Mouse (Mus musculus): ENCODE data around the gene Ccdc88c.
"Not testable (repeated sequence)": the region's sequence is repeated elsewhere in the genome, so short reads cannot be mapped to it uniquely, and the experiment has no call there.

Gene Ccdc88c

GRCm38 (mm10) chr12:101017971-101018371 is 10.9 kb downstream of the Ccdc88c start:
- no peak for DNase-seq (ENCODE audit: extremely low read depth, low read depth)

GRCm38 (mm10) chr12:101016412-101016928 is 12.4 kb downstream of the Ccdc88c start:
- no peak for DNase-seq (ENCODE audit: extremely low read depth, low read depth)

DNA sequence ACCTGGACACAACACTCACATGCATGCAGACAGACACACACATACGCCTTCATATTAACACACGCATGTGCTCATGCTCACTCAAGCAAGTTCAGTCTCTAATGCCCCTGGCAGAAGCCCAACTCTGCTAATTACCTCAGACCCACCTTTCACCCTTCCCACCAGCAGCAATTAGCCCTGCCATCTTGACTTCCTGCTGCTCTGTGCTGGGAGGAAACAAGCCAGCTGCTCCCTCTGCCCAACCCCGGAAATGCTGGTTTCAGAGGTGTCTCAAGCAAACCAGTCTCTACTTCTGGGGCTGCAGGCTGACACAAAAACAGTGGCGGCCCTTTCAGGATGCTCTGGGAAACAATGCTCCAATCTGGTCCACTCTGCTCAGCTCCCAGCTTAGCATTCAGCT is 12.9 kb downstream of the Ccdc88c start:
- DNase-seq (ENCODE audit: extremely low read depth, low read depth) = no peak

GRCm38 (mm10) chr12:101015165-101015560 is 13.7 kb downstream of the Ccdc88c start:
- DNase-seq (ENCODE audit: extremely low read depth, low read depth) = no peak

DNA sequence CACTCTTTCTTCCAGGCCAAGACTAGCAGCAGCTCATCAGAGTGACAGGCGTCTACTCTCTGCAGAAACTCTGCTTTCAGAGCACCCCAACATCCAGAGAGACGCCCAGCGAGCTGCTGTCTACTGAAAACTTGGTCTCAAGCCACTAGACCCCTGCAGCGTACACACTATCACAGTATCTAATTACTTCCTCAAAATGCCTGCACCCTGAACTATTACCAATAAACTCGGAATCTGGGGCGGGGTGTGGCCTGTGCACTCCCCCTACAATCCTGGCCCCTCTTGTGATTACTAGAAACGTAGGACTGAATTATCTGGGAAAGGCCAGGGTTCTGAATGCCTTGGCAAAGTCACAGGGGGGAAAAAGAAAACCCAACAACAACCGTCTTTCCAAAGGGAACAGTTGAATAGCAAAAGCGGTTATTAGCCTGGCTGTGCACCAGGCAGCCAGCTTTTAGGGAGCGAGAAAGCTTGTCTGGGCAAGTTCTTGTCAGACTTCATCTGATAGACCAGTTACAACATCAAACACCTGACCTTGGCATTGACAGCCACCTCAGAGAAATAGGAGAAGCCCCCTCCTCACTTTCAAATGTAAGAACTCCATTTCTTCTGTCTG is 14.2 kb downstream of the Ccdc88c start:
- DNase-seq (ENCODE audit: extremely low read depth, low read depth) = peak; percentile 70

DNA sequence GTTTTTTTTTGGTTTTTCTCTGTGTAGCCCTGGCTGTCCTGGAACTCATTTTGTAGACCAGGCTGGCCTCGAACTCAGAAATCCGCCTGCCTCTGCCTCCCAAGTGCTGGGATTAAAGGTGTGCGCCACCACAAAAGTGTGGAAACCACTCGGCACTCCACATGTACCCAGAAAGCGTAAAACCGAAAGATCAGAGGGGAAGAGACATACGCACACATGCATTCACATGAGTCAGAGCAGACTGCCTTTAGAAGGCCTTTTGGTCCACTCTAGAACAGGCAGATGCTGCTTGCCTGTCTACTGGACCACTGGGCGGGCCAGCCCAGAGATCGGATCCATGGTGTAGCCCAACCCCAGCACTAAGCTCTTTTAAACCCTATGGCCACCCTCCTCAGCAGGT is 15.2 kb downstream of the Ccdc88c start:
- not testable (repeated sequence) for DNase-seq (ENCODE audit: extremely low read depth, low read depth)

GRCm38 (mm10) chr12:101013078-101013665 is 15.7 kb downstream of the Ccdc88c start:
- DNase-seq (ENCODE audit: extremely low read depth, low read depth) = no peak

DNA sequence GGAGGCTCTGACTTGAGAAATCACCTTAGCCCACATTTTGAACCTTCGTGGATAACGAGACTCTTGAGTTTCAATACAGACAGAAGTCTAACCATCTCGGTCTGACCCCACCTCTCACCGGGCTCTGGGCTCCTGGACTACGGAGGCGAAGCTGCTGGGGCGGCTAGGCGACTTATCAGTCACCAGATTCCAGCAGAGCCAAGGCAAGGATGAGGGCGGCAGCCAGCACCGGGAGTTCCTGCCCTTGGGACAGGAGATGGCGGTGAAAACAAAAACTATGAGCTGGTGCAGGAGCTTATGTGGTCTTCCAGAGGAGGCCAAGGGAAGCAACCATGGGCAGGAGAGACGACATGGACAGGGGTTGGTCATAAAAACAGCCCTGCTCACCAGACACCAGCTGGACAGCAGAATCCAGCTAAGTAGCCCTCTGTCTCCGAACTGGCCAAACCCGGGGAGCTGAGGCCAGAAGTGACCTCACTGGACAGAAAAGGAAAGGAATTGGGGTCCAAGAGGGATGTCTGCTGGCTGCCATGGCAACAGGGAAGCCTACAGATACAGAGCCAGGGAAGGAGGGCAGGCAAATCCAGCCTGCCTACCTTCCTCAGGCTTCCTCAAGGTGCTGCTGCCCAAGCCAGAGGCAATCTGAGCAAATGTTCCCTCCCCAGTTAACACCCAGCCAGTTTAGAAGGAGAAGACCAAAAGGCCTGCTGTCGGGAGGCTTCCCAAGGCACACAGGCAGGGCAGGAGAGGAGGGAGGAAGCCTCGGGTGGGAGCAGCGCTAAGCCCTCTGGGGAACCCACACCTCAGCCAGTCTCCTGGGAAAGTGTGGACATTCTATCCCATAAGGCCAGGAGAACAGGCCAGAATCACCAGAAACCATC is 16.4 kb downstream of the Ccdc88c start:
- no peak for DNase-seq (ENCODE audit: extremely low read depth, low read depth)

DNA sequence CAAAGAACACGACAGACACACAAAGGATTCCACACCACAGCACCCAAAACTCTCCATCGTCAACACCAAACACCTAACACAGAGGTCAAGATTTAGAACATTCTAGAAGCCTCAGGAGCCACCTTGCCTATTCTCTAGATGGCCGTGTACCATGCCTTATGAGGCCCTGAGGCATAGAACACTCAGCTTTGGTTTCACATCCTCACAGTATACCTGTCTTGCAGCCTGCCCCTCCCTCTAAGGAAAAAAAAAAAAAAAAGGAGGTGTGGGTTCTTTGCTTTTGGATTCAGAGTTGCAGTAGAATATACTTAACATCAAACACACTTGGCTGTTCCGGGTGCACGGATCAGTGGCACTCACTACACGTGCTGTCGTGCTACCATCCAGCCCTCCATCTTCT is 17.8 kb downstream of the Ccdc88c start:
- no peak for DNase-seq (ENCODE audit: extremely low read depth, low read depth)

DNA sequence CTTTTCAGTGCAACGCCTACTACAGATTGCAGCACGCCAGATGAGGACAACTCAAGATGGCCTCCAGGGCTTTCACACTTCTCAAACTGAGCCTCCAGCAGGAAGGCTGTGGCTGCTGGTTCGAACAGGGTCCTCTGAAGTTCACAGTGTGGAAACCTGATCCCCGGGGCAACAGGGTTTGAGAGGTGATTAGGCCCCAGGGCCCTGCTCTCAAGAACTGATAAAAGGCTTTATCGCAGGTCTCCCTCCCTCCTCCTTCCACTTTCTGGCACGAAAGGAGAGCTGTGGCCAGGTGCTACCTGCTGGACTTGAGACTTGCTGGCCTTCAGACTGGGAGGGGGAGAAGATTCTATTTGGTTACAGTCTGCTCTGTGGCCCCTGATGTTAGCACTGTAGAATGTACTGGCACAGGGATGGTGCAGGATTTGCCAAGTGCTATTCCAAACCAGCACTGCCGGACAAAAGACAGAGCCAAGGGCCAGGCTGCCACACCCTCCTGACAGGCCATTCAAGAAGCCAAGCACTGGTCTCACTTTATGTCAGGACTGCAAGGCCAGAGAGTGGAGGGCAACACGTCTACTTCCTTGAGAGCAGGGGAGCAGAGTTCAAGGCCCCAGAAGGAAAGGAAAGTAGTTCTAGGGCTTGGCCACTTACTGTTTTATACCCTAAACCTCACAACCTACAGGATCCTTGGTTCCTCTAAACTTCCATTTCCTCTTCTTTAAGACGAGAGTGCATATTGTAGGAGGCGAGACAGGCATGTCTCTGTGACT is 18.5 kb downstream of the Ccdc88c start:
- no peak for DNase-seq (ENCODE audit: extremely low read depth, low read depth)

- DNase-seq (ENCODE audit: extremely low read depth, low read depth) = no peak
These were observed 19.6 kb downstream of the Ccdc88c start for GRCm38 (mm10) chr12:101009225-101009624.

DNA sequence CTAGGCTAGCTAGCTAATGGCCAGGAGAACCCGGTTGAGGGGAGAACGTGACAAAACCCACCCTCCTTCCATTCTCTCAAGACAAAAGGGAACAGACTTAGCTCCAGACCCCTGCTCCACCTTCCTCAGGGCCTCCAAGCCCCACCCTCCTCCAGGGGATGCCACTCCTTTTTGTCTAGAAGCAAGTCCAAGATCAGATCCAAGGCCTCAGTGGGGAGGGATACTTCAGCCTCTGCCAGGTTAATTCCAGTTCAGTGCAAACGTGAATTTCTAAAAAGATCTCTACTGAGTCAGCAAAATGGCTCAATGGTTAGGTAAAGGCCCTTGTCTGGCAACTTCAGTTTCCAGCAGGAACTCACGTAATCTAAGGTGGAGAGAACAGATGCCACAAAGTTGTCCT is 20.2 kb downstream of the Ccdc88c start:
- no peak for DNase-seq (ENCODE audit: extremely low read depth, low read depth)

DNA sequence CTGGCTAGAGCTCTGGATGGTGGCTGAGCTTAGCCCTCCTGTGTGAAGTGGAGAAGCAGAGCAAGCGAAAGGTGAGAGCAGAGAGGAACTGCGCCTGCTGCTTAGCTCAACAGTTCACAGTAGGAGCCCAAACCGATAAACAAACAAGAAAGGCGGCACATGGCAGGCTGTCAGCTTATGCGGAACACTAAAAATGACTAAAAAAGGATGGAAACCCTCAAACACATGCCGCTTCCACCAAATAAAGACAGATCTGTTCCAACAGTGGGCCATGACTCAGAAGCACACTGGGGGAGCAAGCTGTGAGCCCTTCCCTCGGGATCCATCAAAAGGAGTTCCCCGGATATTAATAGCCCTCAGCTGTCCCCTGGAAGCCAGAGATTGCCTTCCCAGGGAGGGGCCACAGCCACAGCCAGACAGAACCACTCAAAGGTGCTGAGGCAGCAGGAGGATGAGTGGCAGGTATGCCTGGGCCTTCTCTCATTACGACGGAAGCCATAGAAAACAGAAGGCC is 20.8 kb downstream of the Ccdc88c start:
- DNase-seq (ENCODE audit: extremely low read depth, low read depth) = no peak

GRCm38 (mm10) chr12:101007427-101007826 is 21.4 kb downstream of the Ccdc88c start:
- DNase-seq (ENCODE audit: extremely low read depth, low read depth) = no peak

GRCm38 (mm10) chr12:101005665-101006420 is 23.0 kb downstream of the Ccdc88c start:
- no peak for DNase-seq (ENCODE audit: extremely low read depth, low read depth)

- DNase-seq (ENCODE audit: extremely low read depth, low read depth) = no peak
These were observed 23.9 kb downstream of the Ccdc88c start for GRCm38 (mm10) chr12:101004982-101005381.

DNA sequence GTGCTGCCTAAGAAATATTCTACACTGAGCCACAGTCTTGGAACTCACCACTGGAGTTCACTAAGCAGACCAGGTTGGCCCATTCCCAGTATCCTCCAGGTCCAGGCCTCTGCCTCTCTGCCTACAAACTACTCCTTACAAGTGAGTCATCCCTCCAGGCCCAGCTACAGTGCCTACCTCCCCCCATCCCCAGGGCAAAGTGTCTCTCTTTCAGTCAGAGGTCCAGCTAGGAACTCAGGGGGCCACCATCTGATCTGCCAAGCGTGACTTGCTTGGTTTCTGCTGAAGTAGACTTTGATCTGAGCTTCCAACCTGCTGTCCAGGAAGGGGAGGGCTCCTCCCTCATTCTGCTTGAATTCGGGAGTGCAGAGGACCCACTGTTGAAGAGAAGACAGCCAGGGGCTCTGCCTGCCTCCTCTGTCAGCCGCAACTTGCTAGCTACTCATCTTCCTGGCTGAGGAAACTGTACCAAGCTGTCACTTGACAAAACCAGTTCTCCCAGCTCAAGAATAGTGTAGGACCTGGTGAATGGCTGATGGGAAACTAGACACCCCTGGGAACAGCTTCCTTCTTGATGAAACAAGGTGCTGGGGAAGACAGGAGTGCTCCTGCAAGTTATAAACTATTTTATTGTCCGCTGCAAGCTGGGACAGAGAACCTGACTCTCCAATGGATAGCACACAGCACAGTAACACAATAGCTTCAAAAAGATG is 25.9 kb downstream of the Ccdc88c start:
- DNase-seq (ENCODE audit: extremely low read depth, low read depth) = no peak

GRCm38 (mm10) chr12:100999061-100999954 is 29.5 kb downstream of the Ccdc88c start:
- DNase-seq (ENCODE audit: extremely low read depth, low read depth) = no peak

DNA sequence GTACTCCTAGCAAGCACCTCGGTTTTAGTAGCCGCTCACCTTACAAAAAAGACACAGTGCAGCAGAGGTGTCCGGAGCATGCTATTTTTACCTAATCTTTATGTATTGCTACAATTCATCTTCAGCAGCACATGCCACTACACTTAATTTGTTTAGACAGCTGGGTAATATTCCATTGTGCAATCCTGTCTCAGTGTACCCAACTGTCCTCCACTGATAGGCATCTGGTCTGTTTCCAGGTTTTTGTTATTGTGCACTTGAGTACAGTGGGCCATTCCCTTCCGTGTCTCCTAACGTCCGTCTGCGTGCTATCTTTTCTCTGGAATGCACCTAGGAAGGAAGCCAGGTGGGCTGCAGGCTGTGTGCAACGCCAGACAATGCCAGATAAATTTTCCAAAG is 30.3 kb downstream of the Ccdc88c start:
- DNase-seq (ENCODE audit: extremely low read depth, low read depth) = no peak
